Mouse (Mus musculus): ENCODE measurements around the gene Wwc2.

DNA sequence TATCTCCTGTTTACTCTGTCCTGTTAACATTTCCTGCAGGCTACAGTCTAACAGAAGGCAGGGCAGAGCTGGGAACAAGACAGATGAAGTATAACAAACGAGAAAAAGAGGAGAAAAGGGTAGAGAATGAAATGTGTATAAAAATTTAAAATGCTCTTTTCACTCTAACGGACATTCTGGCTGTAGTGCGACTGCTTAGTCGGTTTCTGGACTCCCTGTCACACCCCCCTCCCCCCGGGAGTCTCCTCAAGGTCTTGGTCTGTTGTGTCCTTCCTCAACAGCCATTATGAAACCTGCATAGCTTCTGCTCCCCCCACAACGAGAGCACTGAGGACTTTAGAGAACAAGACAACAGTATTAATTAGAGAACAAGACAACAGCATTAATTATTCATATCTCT, 158.1 kb downstream of the Wwc2 start:
- TF ChIP-seq CTCF (IDR thresholded peaks at IDR 0.05; ENCODE audit: borderline replicate concordance, insufficient read depth, low read length), result no peak
- no peak for TF ChIP-seq POLR2A (IDR thresholded peaks at IDR 0.05; ENCODE audit: low read depth, low read length)
